Mouse (Mus musculus) lung, adult 2 months (tissue): Measurements from ENCODE around the gene Cdh23. TPM values are rescaled to one million over a fixed set of nuclear protein-coding genes. Genes with fewer than 3 reads are reported as not detected.

Source experiments
- DNase-seq: peaks from one replicate; pipeline ENCODE4 v3.0.0; 2022
- H3K4me1 ChIP-seq: fragments of 200-500 bp; 2 replicates; pipeline ENCODE4 v1.6.1; 2011; ENCODE audit warnings: low read length; ENCODE audit not compliant: control insufficient read depth, insufficient read depth
- H3K4me3 ChIP-seq: fragments of 200-500 bp; replicated peaks from 2 replicates; pipeline ENCODE3; 2011; ENCODE audit warnings: low read depth, mild to moderate bottlenecking, control low read depth, low read length; ENCODE audit errors: extremely low read depth
- CTCF ChIP-seq: fragments of 200-500 bp; IDR thresholded peaks from 2 replicates; pipeline ENCODE4 v1.5.1; 2011; ENCODE audit warnings: mild to moderate bottlenecking, low read length, control low read depth; ENCODE audit not compliant: insufficient read depth
- POLR2A ChIP-seq: fragments of 200-500 bp; IDR thresholded peaks from 2 replicates; pipeline ENCODE4 v1.6.1; 2011; ENCODE audit warnings: low read depth, mild to moderate bottlenecking, control low read depth, low read length, borderline replicate concordance; ENCODE audit errors: extremely low read depth
- WGBS: fragments of 180-500 bp; shearing (Covaris S2); methylation state at CpG from one replicate; pipeline ENCODE4 v1.1.7; 2018; 5-methylcytosine and 5-hydroxymethylcytosine counted together
- polyA plus RNA-seq: library from polyadenylated mRNA; depleted of rRNA; stranded (reverse); fragments of >200 nt; gene quantifications from 2 replicates; pipeline ENCODE4 v1.2.3, GENCODE M21; 2012

Cdh23 gene
- polyA plus RNA-seq, 1 experiment: 0.78 TPM

DNA sequence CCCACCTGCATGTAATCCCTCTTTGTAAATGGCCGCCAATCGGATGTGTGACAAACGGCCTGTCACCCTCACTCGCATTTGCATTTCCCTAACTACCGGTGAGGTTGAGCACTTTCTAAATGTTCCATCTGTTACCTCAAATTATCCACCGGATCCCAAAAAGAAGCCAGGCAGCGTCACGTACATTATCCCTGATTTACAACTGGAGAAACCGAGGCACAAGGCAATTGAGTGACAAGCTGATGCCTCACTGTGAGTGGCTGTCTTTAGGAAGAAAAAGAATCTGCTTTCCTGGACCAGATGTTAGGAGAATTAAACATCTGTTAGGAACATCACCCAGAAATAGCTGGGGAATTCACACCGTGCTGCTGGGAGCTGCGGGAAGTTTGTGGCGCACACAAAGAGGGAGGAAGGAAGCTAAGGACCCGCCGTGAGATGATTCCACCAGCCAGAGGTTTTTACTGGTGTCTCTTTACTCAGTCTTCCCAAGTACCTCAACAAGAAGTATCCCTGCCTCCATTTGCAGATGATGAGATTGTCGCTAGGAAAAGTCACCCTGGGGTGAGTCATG is 36.8 kb downstream of the Cdh23 start:
- 44% methylated on average over 15 of the region's 15 CpGs for WGBS
- Histone ChIP-seq H3K4me1 (no peaks in the 10 kb centered on the region), H3K4me3 (no peak overlapping the region)
- TF ChIP-seq CTCF (no peak), POLR2A (no peak)
- DNase-seq: no peak

DNA sequence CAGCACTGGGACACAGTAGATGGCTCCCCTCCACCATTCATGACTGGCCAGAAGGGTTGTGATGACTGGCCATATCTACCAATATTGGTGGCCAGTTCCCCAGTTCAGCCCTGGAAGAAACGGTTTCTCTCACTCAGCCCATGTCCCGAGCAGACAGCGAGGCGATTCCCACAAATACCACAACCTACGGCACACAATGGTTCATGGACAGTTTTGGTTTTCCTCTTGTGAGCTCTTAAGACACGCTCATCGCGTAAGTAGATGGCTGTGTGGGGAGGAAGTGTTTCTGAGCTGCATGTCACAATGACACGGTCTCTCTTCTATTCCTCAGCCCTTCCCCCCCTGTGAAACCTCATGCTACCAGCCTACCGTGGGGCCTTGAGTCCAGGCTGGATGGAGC is 38.1 kb downstream of the Cdh23 start:
- no peak for DNase-seq
- no peak for TF ChIP-seq CTCF
- TF ChIP-seq POLR2A: no peak
- Histone ChIP-seq H3K4me3 (no peak overlapping the region), H3K4me1 (no peaks in the 10 kb centered on the region)
- WGBS: 71% methylated on average over 10 of the region's 10 CpGs

DNA sequence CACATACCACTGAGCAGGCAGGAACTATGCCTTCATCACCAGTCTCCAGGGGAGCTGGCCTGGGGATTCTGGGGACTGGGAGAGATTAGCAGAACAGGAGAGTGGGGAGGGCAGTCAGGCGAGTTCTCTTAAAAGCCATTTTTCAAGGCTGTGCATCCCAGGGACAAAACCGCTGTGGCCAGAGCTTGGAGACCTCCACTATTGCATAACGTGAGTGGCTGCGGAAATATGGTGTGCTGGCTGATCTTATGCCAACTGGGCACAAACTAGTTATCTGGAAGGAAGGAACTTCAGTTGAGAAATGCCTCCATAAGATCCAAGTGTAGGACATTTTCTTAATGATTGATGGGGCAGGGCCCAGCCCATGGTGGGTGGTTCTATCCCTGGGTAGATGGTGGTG is 42.6 kb downstream of the Cdh23 start:
- DNase-seq: no peak
- 78% methylated on average over 4 of the region's 4 CpGs for WGBS
- no peak for TF ChIP-seq POLR2A
- no peak for TF ChIP-seq CTCF

DNA sequence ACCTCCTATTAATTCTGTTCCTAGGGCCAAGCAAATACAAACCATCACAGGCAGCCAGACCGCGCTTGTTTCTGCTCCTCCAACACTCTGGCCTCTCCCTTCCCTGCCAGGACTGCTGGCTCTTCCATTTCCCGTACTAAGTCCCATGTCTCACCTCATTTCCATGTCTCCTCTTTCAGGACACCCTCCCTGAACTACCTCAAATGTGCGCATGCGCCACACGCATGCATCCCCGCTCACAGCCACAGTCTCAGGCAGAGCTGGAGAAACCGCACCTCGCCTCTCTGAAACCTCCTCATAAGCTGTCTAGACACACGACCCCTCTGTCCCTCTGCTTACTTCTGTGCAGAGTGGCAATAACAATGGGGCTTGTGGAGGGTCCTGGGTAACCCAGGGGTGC is 43.2 kb downstream of the Cdh23 start:
- Histone ChIP-seq H3K4me1 (no peaks in the 10 kb centered on the region), H3K4me3 (no peak overlapping the region)
- no peak for DNase-seq
- no peak for TF ChIP-seq CTCF
- TF ChIP-seq POLR2A: no peak
- 85% methylated on average over 10 of the region's 10 CpGs for WGBS

More for the DNA sequence above, 42.6 kb downstream of the Cdh23 start:
- Histone ChIP-seq H3K4me3 (no peak overlapping the region), H3K4me1 (no peaks in the 10 kb centered on the region)

- H3K4me1 ChIP-seq: no peaks in the 10 kb centered on the region
- 69% methylated on average over 14 of the region's 14 CpGs for WGBS
- H3K4me3 ChIP-seq: no peak overlapping the region
- no peak for DNase-seq
- TF ChIP-seq CTCF: no peak
- no peak for TF ChIP-seq POLR2A
Measured at GRCm38 (mm10) chr10:60644079-60644641, 52.1 kb downstream of the Cdh23 start.

GRCm38 (mm10) chr10:60639291-60639690 is 57.0 kb downstream of the Cdh23 start:
- H3K4me3 ChIP-seq: no peak overlapping the region
- TF ChIP-seq POLR2A (no peak), CTCF (no peak)
- no peaks in the 10 kb centered on the region for H3K4me1 ChIP-seq
- 55% methylated on average over 9 of the region's 9 CpGs for WGBS
- DNase-seq: no peak

GRCm38 (mm10) chr10:60635568-60636295 is 60.6 kb downstream of the Cdh23 start:
- no peak for DNase-seq
- Histone ChIP-seq H3K4me1 (no peaks in the 10 kb centered on the region), H3K4me3 (no peak overlapping the region)
- 28% methylated on average over 13 of the region's 13 CpGs for WGBS
- TF ChIP-seq CTCF (no peak), POLR2A (no peak)

DNA sequence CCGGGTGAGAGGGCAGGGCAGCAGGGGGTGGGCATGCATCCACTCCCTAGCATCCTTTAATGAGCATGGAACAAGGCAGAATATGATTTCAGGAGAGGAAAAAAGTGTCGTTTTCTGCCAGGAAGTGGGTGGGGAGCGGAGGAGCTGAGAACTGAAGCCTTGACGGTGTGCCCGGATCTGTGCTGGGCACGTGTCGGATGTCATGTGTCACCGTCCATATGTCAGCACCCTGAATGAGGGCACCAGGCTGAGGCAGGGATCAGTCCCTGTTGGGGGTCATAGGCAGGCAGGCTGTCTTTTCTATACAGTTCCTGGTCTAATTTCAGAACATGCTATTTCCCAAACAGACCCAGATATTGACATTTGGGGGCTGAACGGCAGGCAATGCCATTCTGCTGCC is 61.9 kb downstream of the Cdh23 start:
- WGBS: 48% methylated on average over 9 of the region's 9 CpGs
- Histone ChIP-seq H3K4me3 (no peak overlapping the region), H3K4me1 (no peaks in the 10 kb centered on the region)
- no peak for DNase-seq
- TF ChIP-seq CTCF (no peak), POLR2A (no peak)

DNA sequence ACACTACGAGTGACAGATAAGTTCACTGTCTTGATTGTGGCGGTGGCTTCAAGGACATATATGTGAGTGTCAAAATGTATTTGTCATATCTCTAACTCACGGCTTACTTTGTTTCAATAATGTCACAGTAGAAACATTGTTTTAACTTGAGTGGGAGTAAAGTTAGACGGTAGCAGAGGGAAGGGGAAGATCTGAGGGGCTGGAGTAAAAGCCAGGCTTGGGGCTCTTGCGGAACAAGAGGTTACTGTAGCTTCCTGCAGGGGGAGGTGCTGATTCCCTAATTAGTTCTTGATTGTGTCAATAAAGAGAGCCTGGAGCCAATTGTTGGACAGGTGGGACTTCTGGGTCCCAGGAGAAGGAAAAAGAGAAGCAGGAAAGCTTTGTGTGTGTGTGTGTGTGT is 70.2 kb downstream of the Cdh23 start:
- Histone ChIP-seq H3K4me3 (no peak overlapping the region), H3K4me1 (no peaks in the 10 kb centered on the region)
- WGBS: 49% methylated on average over 5 of the region's 5 CpGs
- no peak for TF ChIP-seq POLR2A
- no peak for TF ChIP-seq CTCF
- DNase-seq: no peak

GRCm38 (mm10) chr10:60625511-60625910 is 70.8 kb downstream of the Cdh23 start:
- Histone ChIP-seq H3K4me1 (no peaks in the 10 kb centered on the region), H3K4me3 (no peak overlapping the region)
- no peak for DNase-seq
- WGBS: 67% methylated on average over 3 of the region's 3 CpGs
- no peak for TF ChIP-seq CTCF
- TF ChIP-seq POLR2A: no peak
